Mouse (Mus musculus) heart, postnatal 25 days (tissue): ENCODE results near the gene Gpr156. TPM values are rescaled to one million over a fixed set of nuclear protein-coding genes. Genes with fewer than 3 reads are reported as not detected.

ENCODE experiments used
- DNase-seq: peaks from one replicate; pipeline ENCODE4 v3.0.0; 2022; ENCODE audit warnings: low spot score
- intact Hi-C: fragments of 180-260 bp; cut with DNase I; formaldehyde crosslinking; loops from one replicate; pipeline ENCODE4 v1.15.1; 2025
- total RNA-seq, 2 experiments: library from RNA; stranded (reverse); gene quantifications; 2 replicates each; pipeline ENCODE4 v1.2.3; 2021

The Gpr156 gene
- not detected for total RNA-seq

GRCm38 (mm10) chr16:37916138-37916817 lies at the start of gene Gpr156:
Gpr156 (plus strand) TSS chr16:37916496.
- intact Hi-C loops, result no loop called here
- no peak for DNase-seq

DNA sequence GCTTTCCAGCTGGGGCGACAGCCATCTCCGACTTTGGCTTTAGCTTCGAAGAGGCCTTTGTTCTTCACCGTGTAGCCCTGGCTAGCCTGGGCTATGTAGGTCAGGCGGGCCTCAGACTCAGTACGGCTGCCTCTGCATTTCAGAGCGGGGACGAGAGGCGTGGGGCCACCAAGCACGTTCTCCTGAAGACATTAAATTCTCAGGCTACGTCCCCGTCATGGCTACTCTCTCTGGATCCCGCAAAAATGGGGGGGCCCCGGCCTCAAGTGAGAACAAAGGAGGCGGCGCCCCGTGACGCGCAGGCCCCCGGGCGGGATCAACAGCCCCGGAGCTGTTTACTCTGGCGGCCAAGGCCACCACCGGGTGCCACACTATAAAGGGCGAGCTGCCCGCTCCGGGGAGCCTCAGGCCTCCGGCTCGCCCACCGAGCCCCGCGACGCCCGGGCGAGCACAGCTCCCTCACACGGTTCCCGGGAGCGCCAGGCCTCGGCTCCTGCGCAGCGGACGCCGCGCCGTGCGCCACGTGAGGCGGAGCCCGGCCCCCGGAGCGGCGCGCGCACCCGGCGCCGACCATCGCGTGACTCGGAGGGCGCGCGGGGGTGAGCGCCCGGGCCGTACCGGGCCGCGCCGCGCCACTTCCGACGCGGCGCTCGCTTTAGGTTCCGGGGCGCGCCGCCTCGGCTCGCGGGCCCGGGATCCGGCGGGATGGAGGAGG lies 48.3 kb upstream of the Gpr156 start, which contains the start of gene Lrrc58:
Gene Lrrc58, plus strand, starts transcription at position 599 of the 715 bp plus-strand sequence.
- intact Hi-C loops, result loop anchor here (1.0 to 5.0 kb wide), 2 partner anchors 18 to 224 kb away; no protein-coding TSS in a partner anchor
- DNase-seq, result peak; percentile 82

DNA sequence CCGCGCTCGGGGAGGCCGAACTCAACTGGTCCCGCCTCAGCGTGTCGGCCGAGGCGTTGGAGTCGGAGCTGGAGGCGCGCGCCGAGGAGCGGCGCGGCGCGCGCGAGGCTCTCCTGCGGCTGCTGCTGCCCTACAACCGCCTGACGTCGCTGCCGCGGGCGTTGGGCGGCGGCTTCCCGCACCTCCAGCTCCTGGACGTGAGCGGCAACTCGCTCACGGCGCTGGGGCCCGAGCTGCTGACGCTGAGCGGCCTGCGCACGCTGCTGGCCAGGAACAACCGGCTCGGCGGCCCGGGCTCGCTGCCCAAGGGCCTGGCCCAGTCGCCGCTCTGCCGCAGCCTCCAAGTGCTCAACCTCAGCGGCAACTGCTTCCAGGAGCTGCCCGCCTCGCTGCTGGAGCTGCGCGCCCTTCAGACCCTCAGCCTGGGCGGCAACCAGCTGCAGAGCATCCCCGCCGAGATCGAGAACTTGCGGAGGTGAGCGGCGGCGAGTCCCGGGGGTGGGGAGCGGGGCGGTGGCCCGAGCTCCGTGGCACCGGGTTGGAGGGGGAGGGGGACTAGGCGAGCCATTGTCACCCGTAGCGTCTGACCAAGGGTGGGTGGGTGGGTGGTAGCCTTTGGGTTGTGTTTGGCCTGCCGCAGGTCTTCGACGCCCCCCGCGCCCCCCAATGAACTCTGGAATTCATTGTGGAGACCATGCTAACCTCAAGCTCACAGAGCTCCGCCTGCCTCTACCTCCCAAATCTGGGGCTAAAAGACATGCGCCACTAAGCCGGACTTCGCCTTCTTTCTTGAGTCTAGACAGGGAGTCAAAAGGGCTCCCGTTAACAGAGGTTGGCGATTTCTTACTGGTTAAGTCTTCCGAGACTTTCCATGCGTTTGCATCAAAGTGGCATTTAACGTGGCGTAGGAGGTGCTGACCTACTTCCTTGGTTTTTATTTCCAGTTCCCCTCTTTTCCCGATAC lies 47.5 kb upstream of the Gpr156 start:
- intact Hi-C loops, result loop anchor here (1.0 to 5.0 kb wide), 2 partner anchors 18 to 224 kb away; no protein-coding TSS in a partner anchor
- no peak for DNase-seq

- DNase-seq, result no peak
- intact Hi-C loops, result loop anchor here (5.0 kb wide), 2 partner anchors 52 to 223 kb away; no protein-coding TSS in a partner anchor
Measured at GRCm38 (mm10) chr16:37869470-37870231, 46.6 kb upstream of the Gpr156 start.

DNA sequence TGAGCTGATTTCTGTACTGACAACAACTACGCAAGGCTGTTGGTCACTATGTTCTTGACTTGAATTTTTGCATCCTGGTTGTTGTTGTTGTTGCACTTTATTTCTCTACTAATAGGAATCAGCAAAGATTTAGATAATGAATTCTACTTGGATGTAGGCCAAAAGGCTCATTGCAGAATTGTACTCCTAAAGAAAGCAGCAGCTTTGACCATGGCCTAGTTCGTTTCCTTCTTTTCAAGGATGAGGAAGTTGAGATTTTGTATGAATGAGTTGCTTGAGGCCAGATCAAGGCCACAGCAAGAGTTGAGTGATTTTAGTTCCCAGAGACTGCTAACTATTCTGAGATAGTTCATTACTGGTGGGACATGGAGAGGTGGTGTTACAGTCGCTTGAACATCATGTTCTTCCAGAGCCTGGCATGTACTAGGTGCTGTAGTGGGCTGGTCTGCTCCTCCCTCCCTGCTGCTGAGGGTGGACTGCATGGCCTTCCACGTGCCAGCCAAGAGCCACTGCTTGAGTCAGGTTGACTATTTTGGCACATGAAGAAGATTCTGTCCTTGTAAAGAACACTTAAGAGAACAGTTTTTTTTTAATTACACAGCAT lies 45.1 kb upstream of the Gpr156 start:
- DNase-seq, result no peak
- intact Hi-C loops, result loop anchor here (5.0 kb wide), 1 partner anchor 54 kb away; no protein-coding TSS in a partner anchor

DNA sequence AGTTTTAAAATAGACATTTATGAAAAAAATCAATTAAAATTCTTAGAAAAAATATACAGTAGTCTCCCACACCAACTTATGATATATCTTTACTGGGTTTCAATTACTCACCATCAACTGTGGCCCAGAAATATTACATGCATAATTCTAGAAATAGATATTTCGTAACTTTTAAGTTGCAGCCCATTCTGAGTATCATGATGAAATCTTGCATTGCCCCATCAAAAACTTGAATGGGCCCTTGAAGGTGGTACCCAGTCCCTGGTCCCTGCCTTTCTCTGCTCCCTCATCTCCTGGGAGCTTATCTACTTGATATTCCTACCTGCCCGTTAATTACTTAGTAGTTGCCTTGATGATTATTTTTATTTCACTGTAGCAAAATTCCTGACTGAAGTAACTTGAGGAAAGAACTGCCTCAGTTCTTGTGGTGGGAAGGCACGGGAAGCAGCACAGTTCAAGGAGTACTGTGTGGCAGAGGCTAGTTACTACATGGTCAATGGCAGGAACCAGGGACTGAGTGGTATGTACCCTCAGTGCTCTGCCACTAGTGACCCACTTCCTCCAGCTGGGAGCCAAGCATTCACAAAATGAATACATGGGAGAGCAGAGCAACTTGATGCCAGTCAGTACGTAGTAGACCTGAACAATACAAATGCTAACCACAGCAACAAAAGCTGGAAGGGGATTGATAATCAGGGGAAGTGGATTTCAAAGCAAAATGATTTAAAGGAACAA lies 41.6 kb upstream of the Gpr156 start:
- DNase-seq, result no peak
- intact Hi-C loops, result loop anchor here (5.0 kb wide), 1 partner anchor 57 kb away; no protein-coding TSS in a partner anchor

DNA sequence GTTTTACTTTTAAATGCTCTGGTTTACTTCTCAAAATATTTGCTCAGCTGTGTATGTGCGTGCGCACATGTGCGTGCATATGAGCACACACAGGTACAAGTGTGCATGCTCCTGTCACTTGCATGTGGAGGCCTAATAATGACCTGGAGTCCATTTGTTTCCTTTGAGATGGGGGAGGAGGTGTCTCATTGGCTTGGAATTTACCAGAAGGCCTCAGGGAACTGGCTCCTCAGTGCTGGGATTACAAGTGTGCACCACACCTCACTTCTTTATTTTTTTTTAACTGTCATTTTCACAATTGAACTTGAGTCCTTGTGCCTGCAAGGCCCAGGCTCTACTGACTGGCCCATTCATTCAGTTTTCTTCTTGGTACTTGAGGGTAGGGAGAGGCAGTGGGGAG lies 38.9 kb upstream of the Gpr156 start:
- intact Hi-C loops, result loop anchor here (2.0 kb wide), 1 partner anchor 13 kb away; no protein-coding TSS in a partner anchor
- no peak for DNase-seq

- DNase-seq, result no peak
- intact Hi-C loops, result no loop called here
Measured at GRCm38 (mm10) chr16:37878951-37879505, 37.3 kb upstream of the Gpr156 start.

DNA sequence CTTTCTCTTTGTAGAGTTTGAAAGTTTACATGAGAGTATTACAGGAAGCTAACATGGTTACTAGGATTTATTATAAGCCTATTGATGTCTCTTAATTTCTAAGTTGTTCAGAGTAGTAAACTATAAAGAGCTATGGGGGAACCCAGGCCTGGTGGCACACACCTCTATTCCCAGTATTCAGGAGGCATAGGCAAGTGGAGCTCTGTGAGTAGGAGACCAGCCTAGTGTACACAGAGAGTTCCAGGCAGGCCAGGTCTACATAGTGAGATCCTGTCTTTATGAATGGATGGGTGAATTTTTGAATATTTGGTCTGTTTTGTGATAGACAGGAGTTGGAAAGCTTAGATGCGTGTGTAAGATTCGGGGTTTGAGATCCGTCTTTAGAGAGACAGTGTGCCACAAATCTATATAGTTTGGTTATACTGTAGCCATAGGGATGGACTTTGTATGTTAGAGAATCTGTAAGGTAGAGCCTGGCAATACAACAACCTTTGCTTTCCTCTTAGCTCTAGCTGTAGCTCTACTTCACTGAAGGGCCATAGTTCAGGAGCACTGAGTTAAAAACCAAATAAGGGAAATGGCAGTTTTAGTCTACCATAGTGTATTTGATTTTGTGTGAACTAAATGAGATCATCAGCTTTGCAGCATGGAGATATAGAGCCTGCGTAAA lies 36.4 kb upstream of the Gpr156 start:
- intact Hi-C loops, result no loop called here
- no peak for DNase-seq

GRCm38 (mm10) chr16:37881168-37881567 lies 35.1 kb upstream of the Gpr156 start:
- intact Hi-C loops, result no loop called here
- DNase-seq, result no peak

GRCm38 (mm10) chr16:37888986-37889385 lies 27.3 kb upstream of the Gpr156 start:
- DNase-seq, result no peak
- intact Hi-C loops, result no loop called here

DNA sequence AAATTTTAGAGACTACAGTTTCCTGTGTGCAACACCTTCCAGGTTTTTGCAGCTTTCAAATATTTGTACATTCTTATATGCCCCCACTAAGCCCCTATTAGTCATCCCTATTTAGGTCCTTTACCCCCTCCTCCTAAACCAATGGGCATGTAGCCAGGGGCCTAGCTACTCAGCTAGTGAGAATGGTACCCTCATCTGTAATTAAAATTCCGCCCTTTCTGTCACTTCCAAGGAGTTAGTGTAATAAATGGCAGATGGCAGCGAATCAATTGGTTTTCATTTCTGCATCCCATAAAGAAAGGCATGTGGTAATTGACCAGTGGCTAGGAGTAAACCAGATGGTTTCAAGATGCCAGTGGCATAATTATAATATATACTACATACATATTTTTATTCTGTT lies 23.6 kb upstream of the Gpr156 start:
- no peak for DNase-seq
- intact Hi-C loops, result loop anchor here (10.0 kb wide), 1 partner anchor 472 kb away; the partner anchor contains the start of gene Popdc2

- intact Hi-C loops, result loop anchor here (10.0 kb wide), 1 partner anchor 471 kb away; the partner anchor contains the start of gene Popdc2
- no peak for DNase-seq
Measured at GRCm38 (mm10) chr16:37893381-37893780, 22.9 kb upstream of the Gpr156 start.

DNA sequence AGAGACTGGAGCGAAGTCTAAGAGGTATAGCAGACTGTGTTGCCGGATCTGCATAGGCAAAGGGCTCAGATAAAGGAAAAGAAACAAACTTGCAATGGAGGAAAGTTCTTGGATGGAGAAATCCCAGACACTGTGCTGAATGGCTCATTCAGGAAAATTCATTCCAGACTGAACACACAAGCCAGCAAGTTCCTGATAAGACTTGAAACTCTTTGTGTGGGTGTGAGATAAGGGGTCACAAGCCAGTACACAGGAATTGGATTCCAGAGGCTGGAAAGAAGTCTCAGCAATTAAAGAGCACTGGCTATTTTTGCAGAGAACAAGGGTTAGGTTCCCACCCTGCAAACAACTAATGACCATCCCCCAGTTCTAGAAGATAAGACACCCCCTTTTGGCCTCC lies 22.4 kb upstream of the Gpr156 start:
- no peak for DNase-seq

DNA sequence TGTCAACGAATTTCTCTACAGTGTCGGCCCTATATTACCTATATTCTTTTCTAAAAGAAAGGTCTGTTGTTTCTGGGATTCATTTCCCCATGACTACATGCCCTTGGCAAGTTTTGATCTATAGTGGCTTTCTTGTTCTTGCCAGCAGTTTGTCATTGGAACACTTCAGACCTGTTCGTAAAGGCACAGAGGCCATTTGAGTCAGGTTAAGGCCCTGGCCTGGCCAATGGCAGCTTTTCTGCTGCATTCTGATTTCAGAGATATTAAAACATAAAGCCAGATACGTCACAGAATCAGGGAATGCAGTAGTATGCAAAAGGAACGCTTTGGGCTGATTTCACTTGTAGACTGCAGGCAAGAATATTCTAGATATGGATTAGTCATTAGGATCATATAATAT lies 17.5 kb upstream of the Gpr156 start:
- DNase-seq, result no peak
- intact Hi-C loops, result loop anchor here (10.0 kb wide), 1 partner anchor 466 kb away; the partner anchor contains the start of gene Popdc2

More for the DNA sequence above, 22.4 kb upstream of the Gpr156 start:
- intact Hi-C loops, result loop anchor here (10.0 kb wide), 1 partner anchor 471 kb away; the partner anchor contains the start of gene Popdc2

DNA sequence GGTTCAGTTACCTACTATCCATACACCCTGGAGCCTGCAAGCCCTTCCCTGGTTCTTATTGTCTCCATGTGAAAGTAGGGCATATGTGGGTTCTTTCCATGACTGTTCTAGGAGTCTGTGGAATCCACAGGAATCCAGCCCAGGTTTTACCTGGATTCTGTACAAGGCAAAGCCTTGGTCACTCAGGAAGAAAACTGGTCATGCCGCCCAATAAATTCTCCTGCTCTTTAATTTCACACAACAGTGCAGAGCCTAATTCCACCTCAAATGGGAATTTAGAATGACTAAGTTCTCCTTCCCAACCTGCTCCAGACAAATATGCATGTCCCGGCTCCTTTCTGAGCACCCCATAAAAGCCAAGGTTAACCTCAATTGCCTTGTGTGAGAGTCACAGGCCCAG lies 16.9 kb upstream of the Gpr156 start:
- no peak for DNase-seq
- intact Hi-C loops, result loop anchor here (10.0 kb wide), 1 partner anchor 465 kb away; the partner anchor contains the start of gene Popdc2

- no peak for DNase-seq
- intact Hi-C loops, result no loop called here
Measured at GRCm38 (mm10) chr16:37901318-37901717, 15.0 kb upstream of the Gpr156 start.
